In genomic region chr1:83076190-83076917, GRCm38 (mm10) we compare ENCODE assay signal across 8 mouse cellular contexts. TPM values are rescaled to one million over a fixed set of nuclear protein-coding genes. Genes with fewer than 3 reads are reported as not detected.
DNase-seq lines count a peak whose midpoint lies in the region; ATAC-seq and TF ChIP-seq lines count a peak whose summit lies in the region.

No protein-coding gene starts in this region.

- H3K4me3 ChIP-seq in spleen, adult 2 months (ENCODE audit: extremely low read depth, insufficient read depth, insufficient read length) = no peak overlapping the region
- peak overlapping the region; percentile 23; the same call in 1 of the 2 replicates for H3K4me3 ChIP-seq in kidney, postnatal 0 days (replicated peaks; ENCODE audit: low read depth, low read length)
- peak overlapping the region; percentile 35 for H3K4me3 ChIP-seq in lung, embryonic 16.5 days (ENCODE audit: low read length)

- no peaks in the 10 kb centered on the region for H3K9me3 ChIP-seq in kidney, postnatal 0 days (replicated peaks; ENCODE audit: low read length)
- H3K9me3 ChIP-seq in lung, embryonic 16.5 days (ENCODE audit: control insufficient read depth, low read length) = no peaks in the 10 kb centered on the region

- H3K4me1 ChIP-seq in spleen, adult 2 months (ENCODE audit: control insufficient read depth, insufficient read depth, insufficient read length) = no peaks in the 10 kb centered on the region
- H3K4me1 ChIP-seq in kidney, postnatal 0 days (replicated peaks; ENCODE audit: insufficient read depth, low read length) = no peaks in the 10 kb centered on the region
- H3K4me1 ChIP-seq in lung, embryonic 16.5 days (replicated peaks; ENCODE audit: control insufficient read depth, insufficient read depth, low read length) = no peaks in the 10 kb centered on the region

- peak overlapping the region; percentile 47 for H3K4me2 ChIP-seq in kidney, postnatal 0 days (ENCODE audit: low read length)
- peak overlapping the region; percentile 48 for H3K4me2 ChIP-seq in lung, embryonic 16.5 days (ENCODE audit: low read depth, low read length)

- TF ChIP-seq POLR2A in spleen, adult 2 months (IDR thresholded peaks at IDR 0.05; ENCODE audit: low read depth, low read length) = no peak

- peak; percentile 18; the same call in 1 of the 2 replicates for TF ChIP-seq CTCF in spleen, adult 2 months (IDR thresholded peaks at IDR 0.05; ENCODE audit: extremely low read depth, insufficient read depth, insufficient read length, insufficient replicate concordance)
- TF ChIP-seq CTCF in kidney, postnatal 0 days (IDR thresholded peaks at IDR 0.05; ENCODE audit: low read depth) = peak; percentile 89

- H3K27me3 ChIP-seq in spleen, adult 2 months (ENCODE audit: control insufficient read depth, insufficient read depth, low read length) = no peaks in the 10 kb centered on the region
- H3K27me3 ChIP-seq in kidney, postnatal 0 days (ENCODE audit: insufficient read depth, low read length) = no peaks in the 10 kb centered on the region
- no peaks in the 10 kb centered on the region for H3K27me3 ChIP-seq in lung, embryonic 16.5 days (ENCODE audit: control insufficient read depth, insufficient read depth, low read depth, low read length)

- H3K27ac ChIP-seq in spleen, adult 2 months (ENCODE audit: insufficient read depth, low read length) = no peak overlapping the region
- no peak overlapping the region for H3K27ac ChIP-seq in kidney, postnatal 0 days
- H3K27ac ChIP-seq in lung, embryonic 16.5 days (ENCODE audit: low read length) = no peak overlapping the region

- no peak overlapping the region for H3K9ac ChIP-seq in kidney, postnatal 0 days (ENCODE audit: low read depth, low read length)
- H3K9ac ChIP-seq in lung, embryonic 16.5 days (ENCODE audit: low read length) = no peak overlapping the region

- DNase-seq in spleen, adult 2 months (ENCODE audit: low read depth in 1 of 2, low spot score in 2 of 2) = no peak
- DNase-seq in spleen, postnatal 14 days (ENCODE audit: low spot score in 2 of 2) = no peak
- peak; percentile 37 for DNase-seq in c-Kit-negative CD71-positive TER-119-positive erythroid progenitor cells, embryonic 14.5 days (ENCODE audit: low read depth, low spot score)
- peak; percentile 84 for DNase-seq in kidney, postnatal 0 days (ENCODE audit: low spot score)
- DNase-seq in right cerebral cortex, postnatal 4 days = peak; percentile 32
- no peak for DNase-seq in urinary bladder, postnatal 4 days (ENCODE audit: low spot score in 2 of 2)

- peak; percentile 93 for ATAC-seq in granulocyte monocyte progenitor cell, adult 5-6 weeks (replicated peaks; ENCODE audit: poor library complexity, severe bottlenecking)
- peak; percentile 69; the same call in 1 of the 2 replicates for ATAC-seq in kidney, postnatal 0 days (replicated peaks; ENCODE audit: low FRiP score, low read depth)
- ATAC-seq in lung, embryonic 16.5 days (ENCODE audit: low read depth) = peak; percentile 82

- H3K36me3 ChIP-seq in spleen, adult 2 months (ENCODE audit: control insufficient read depth, insufficient read depth, low read length) = no peaks in the 10 kb centered on the region
- no peaks in the 10 kb centered on the region for H3K36me3 ChIP-seq in kidney, postnatal 0 days (ENCODE audit: insufficient read depth, low read length)
- no peaks in the 10 kb centered on the region for H3K36me3 ChIP-seq in lung, embryonic 16.5 days (ENCODE audit: control insufficient read depth, insufficient read depth, low read length)

- WGBS in spleen, adult 2 months = 50% methylated on average over 11 of the region's 11 CpGs
- WGBS in kidney, postnatal 0 days = 47% methylated on average over 11 of the region's 11 CpGs
- 44% methylated on average over 11 of the region's 11 CpGs for whole genome bisulfite sequencing in lung, embryonic 16.5 days

RNA-seq across cellular contexts. Expression of gene Krtap28-13, which starts 15.6 kb away (rescaled TPM):
- not detected in 2 replicates for polyA plus RNA-seq in spleen, adult 2 months (2012; rRNA removed)
- not detected in 2 replicates for total RNA-seq in granulocyte monocyte progenitor cell, adult 5-6 weeks (2014; fragmentation: Nextera tagmentation)
- total RNA-seq in granulocyte monocyte progenitor cell, adult 5-6 weeks (2017) = not detected in 2 replicates
- not detected in 2 replicates for polyA plus RNA-seq in kidney, postnatal 0 days (2015; fragmentation: Nextera tagmentation; extraction: Ambion mirVana)
- not detected in 2 replicates for polyA plus RNA-seq in lung, embryonic 16.5 days (2015; fragmentation: Nextera tagmentation; extraction: Ambion mirVana)

RNA-seq across cellular contexts. Expression of gene A030005K14Rik, which starts 17.2 kb away (rescaled TPM):
- polyA plus RNA-seq in spleen, adult 2 months (2012; rRNA removed) = not detected in 2 replicates
- not detected in 2 replicates for total RNA-seq in granulocyte monocyte progenitor cell, adult 5-6 weeks (2014; fragmentation: Nextera tagmentation)
- total RNA-seq in granulocyte monocyte progenitor cell, adult 5-6 weeks (2017) = not detected in 2 replicates
- not detected in 2 replicates for polyA plus RNA-seq in kidney, postnatal 0 days (2015; fragmentation: Nextera tagmentation; extraction: Ambion mirVana)
- not detected in 2 replicates for polyA plus RNA-seq in lung, embryonic 16.5 days (2015; fragmentation: Nextera tagmentation; extraction: Ambion mirVana)

RNA-seq across cellular contexts. Expression of gene Gm47969, which starts 31.6 kb away (rescaled TPM):
- not detected in 2 replicates for polyA plus RNA-seq in spleen, adult 2 months (2012; rRNA removed)
- not detected in 2 replicates for total RNA-seq in granulocyte monocyte progenitor cell, adult 5-6 weeks (2014; fragmentation: Nextera tagmentation)
- not detected in 2 replicates for total RNA-seq in granulocyte monocyte progenitor cell, adult 5-6 weeks (2017)
- not detected in 2 replicates for polyA plus RNA-seq in kidney, postnatal 0 days (2015; fragmentation: Nextera tagmentation; extraction: Ambion mirVana)
- polyA plus RNA-seq in lung, embryonic 16.5 days (2015; fragmentation: Nextera tagmentation; extraction: Ambion mirVana) = not detected in 2 replicates

RNA-seq across cellular contexts. Expression of gene Krtap28-10, which starts 34.1 kb away (rescaled TPM):
- polyA plus RNA-seq in spleen, adult 2 months (2012; rRNA removed) = not detected in 2 replicates
- total RNA-seq in granulocyte monocyte progenitor cell, adult 5-6 weeks (2014; fragmentation: Nextera tagmentation) = not detected in 2 replicates
- not detected in 2 replicates for total RNA-seq in granulocyte monocyte progenitor cell, adult 5-6 weeks (2017)
- not detected in 2 replicates for polyA plus RNA-seq in kidney, postnatal 0 days (2015; fragmentation: Nextera tagmentation; extraction: Ambion mirVana)
- not detected in 2 replicates for polyA plus RNA-seq in lung, embryonic 16.5 days (2015; fragmentation: Nextera tagmentation; extraction: Ambion mirVana)

RNA-seq across cellular contexts. Expression of gene Slc19a3, which starts 38.1 kb away (rescaled TPM):
- 0.13 and 0.21 TPM in 2 replicates for polyA plus RNA-seq in spleen, adult 2 months (2012; rRNA removed)
- total RNA-seq in granulocyte monocyte progenitor cell, adult 5-6 weeks (2014; fragmentation: Nextera tagmentation) = not detected in 2 replicates
- total RNA-seq in granulocyte monocyte progenitor cell, adult 5-6 weeks (2017) = not detected in 2 replicates
- polyA plus RNA-seq in kidney, postnatal 0 days (2015; fragmentation: Nextera tagmentation; extraction: Ambion mirVana) = 3.1 and 3.4 TPM in 2 replicates
- 0.98 and 1.0 TPM in 2 replicates for polyA plus RNA-seq in lung, embryonic 16.5 days (2015; fragmentation: Nextera tagmentation; extraction: Ambion mirVana)

Comparison
In these comparisons a context has a peak if more than half of its experiments do, and no peak if none do; other contexts are left out.
1. DNase-seq: peak in c-Kit-negative CD71-positive TER-119-positive erythroid progenitor cells, embryonic 14.5 days (single experiment), kidney, postnatal 0 days (single experiment) and right cerebral cortex, postnatal 4 days (single experiment); none in spleen, adult 2 months (0 of 2), spleen, postnatal 14 days (0 of 2) and urinary bladder, postnatal 4 days (0 of 2).
2. Peak in every context shown above with its lines, with median percentiles within 50 percentile points of each other: ATAC-seq.